Mouse (Mus musculus) olfactory bulb, adult 2 months (tissue): ENCODE results near the gene H2afj. TPM values are rescaled to one million over a fixed set of nuclear protein-coding genes. Genes with fewer than 3 reads are reported as not detected.
A peak's percentile ranks its signal among the peaks of the same experiment; 100 is the strongest.

Experiments
- H3K27ac ChIP-seq: fragments of 200-500 bp; 2 replicates; pipeline ENCODE4 v1.5.1; 2012; ENCODE audit warnings: low read depth, low read length; ENCODE audit not compliant: insufficient read depth
- H3K4me1 ChIP-seq: fragments of 200-500 bp; 2 replicates; pipeline ENCODE4 v1.6.1; 2012; ENCODE audit warnings: low read length; ENCODE audit not compliant: control insufficient read depth, insufficient read depth
- H3K4me3 ChIP-seq: fragments of 200-500 bp; 2 replicates; pipeline ENCODE4 v1.5.1; 2012; ENCODE audit warnings: mild to moderate bottlenecking, low read depth, low read length, moderate library complexity; ENCODE audit not compliant: insufficient read depth
- CTCF ChIP-seq: fragments of 200-500 bp; IDR thresholded peaks from 2 replicates; pipeline ENCODE4 v1.5.1; 2012; ENCODE audit warnings: low read depth, mild to moderate bottlenecking, low read length, moderate library complexity; ENCODE audit not compliant: insufficient read depth
- POLR2A ChIP-seq: fragments of 200-500 bp; IDR thresholded peaks from 2 replicates; pipeline ENCODE4 v1.6.1; 2012; ENCODE audit warnings: mild to moderate bottlenecking, low read depth, low read length, moderate library complexity; ENCODE audit not compliant: insufficient read depth
- WGBS: fragments of 180-500 bp; shearing (Covaris S2); methylation state at CpG from one replicate; pipeline ENCODE4 v1.1.7; 2018; 5-methylcytosine and 5-hydroxymethylcytosine counted together
- polyA plus RNA-seq: library from polyadenylated mRNA; stranded (reverse); fragments of >200 nt; gene quantifications from 2 replicates; pipeline ENCODE4 v1.2.4, GENCODE M21; 2012; ENCODE audit warnings: low replicate concordance; ENCODE audit not compliant: missing spikeins, insufficient read depth, insufficient read length

The H2afj gene
- polyA plus RNA-seq, 1 experiment, result not detected

- Histone ChIP-seq H3K4me1 (no peaks in the 10 kb centered on the region), H3K27ac (0 out of 2 replicates have a peak overlapping the region, but pooled peaks have one; percentile 88), H3K4me3 (no peak overlapping the region)
- WGBS, result 32% methylated on average over 4 of the region's 4 CpGs
- no peak for TF ChIP-seq CTCF
- TF ChIP-seq POLR2A, result no peak
Observed at GRCm38 (mm10) chr6:136828681-136829080, 20.6 kb downstream of the H2afj start.

- H3K27ac ChIP-seq, result no peak overlapping the region
- TF ChIP-seq CTCF, result no peak
- no peak for TF ChIP-seq POLR2A
- WGBS, result 82% methylated on average over 5 of the region's 5 CpGs
- H3K4me3 ChIP-seq, result no peak overlapping the region
- 0 out of 2 replicates have a peak, but pooled peaks cover under 1% of the 10 kb centered on the region for H3K4me1 ChIP-seq
Observed at GRCm38 (mm10) chr6:136831712-136832111, 23.7 kb downstream of the H2afj start.

GRCm38 (mm10) chr6:136835352-136835751 is 27.3 kb downstream of the H2afj start, which contains the start of gene Smco3:
Gene Smco3 (minus strand): TSS chr6:136835452.
- no peak for TF ChIP-seq POLR2A
- no peak for TF ChIP-seq CTCF
- Histone ChIP-seq H3K4me1 (0 out of 2 replicates have a peak, but pooled peaks cover 3% of the 10 kb centered on the region), H3K4me3 (0 out of 2 replicates have a peak within 1 kb of the TSS, but pooled peaks have one; percentile 23), H3K27ac (0 out of 2 replicates have a peak within 1 kb of the TSS, but pooled peaks have one; percentile 24)
- whole genome bisulfite sequencing, result 58% methylated on average over 4 of the region's 4 CpGs

GRCm38 (mm10) chr6:136837323-136837722 is 29.3 kb downstream of the H2afj start:
- 38% methylated on average over 3 of the region's 3 CpGs for WGBS

GRCm38 (mm10) chr6:136844903-136845302 is 36.9 kb downstream of the H2afj start:
- WGBS, result 38% methylated on average over 2 of the region's 2 CpGs
- Histone ChIP-seq H3K27ac (no peak overlapping the region), H3K4me3 (no peak overlapping the region), H3K4me1 (no peaks in the 10 kb centered on the region)
- no peak for TF ChIP-seq CTCF
- TF ChIP-seq POLR2A, result no peak

More at GRCm38 (mm10) chr6:136837323-136837722, 29.3 kb downstream of the H2afj start:
- TF ChIP-seq CTCF (no peak), POLR2A (no peak)
- Histone ChIP-seq H3K4me1 (0 out of 2 replicates have a peak, but pooled peaks cover 3% of the 10 kb centered on the region), H3K4me3 (no peak overlapping the region), H3K27ac (no peak overlapping the region)

GRCm38 (mm10) chr6:136845706-136846480 is 37.8 kb downstream of the H2afj start:
- Histone ChIP-seq H3K27ac (no peak overlapping the region), H3K4me1 (no peaks in the 10 kb centered on the region), H3K4me3 (no peak overlapping the region)
- TF ChIP-seq POLR2A, result no peak
- no peak for TF ChIP-seq CTCF
- 68% methylated on average over 5 of the region's 5 CpGs for WGBS

- TF ChIP-seq POLR2A (no peak), CTCF (no peak)
- H3K4me3 ChIP-seq, result no peak overlapping the region
- 94% methylated on average over 3 of the region's 3 CpGs for WGBS
- H3K27ac ChIP-seq, result no peak overlapping the region
- H3K4me1 ChIP-seq, result no peaks in the 10 kb centered on the region
Observed at GRCm38 (mm10) chr6:136847267-136847666, 39.2 kb downstream of the H2afj start.

GRCm38 (mm10) chr6:136847790-136848189 is 39.7 kb downstream of the H2afj start:
- Histone ChIP-seq H3K4me1 (peaks cover 2% of the 10 kb centered on the region; the same call in 1 of the 2 replicates), H3K4me3 (no peak overlapping the region), H3K27ac (no peak overlapping the region)
- TF ChIP-seq CTCF (peak; percentile 35; the same call in 1 of the 2 replicates), POLR2A (no peak)
- WGBS, result 28% methylated on average over 2 of the region's 2 CpGs

- TF ChIP-seq POLR2A (no peak), CTCF (no peak)
- H3K4me1 ChIP-seq, result peaks cover 4% of the 10 kb centered on the region; the same call in 1 of the 2 replicates
- WGBS, result 90% methylated on average over 8 of the region's 8 CpGs
- H3K4me3 ChIP-seq, result no peak overlapping the region
- no peak overlapping the region for H3K27ac ChIP-seq
Observed at GRCm38 (mm10) chr6:136848399-136848798, 40.4 kb downstream of the H2afj start.
